Mouse (Mus musculus) hindbrain, embryonic 13.5 days (tissue): ENCODE results near the gene Zfp446. TPM values are rescaled to one million over a fixed set of nuclear protein-coding genes. Genes with fewer than 3 reads are reported as not detected.
A peak's percentile ranks its signal among the peaks of the same experiment; 100 is the strongest.

ENCODE experiments used
- ATAC-seq: fragments of 200-750 bp; cut with Nextera tagmentation; 2 replicates; pipeline ENCODE4 v1.8.0; 2017; ENCODE audit warnings: moderate TSS enrichment; ENCODE audit not compliant: low FRiP score
- H3K27ac ChIP-seq: fragments of 300-500 bp; sonication (generic); 2 replicates; pipeline ENCODE4 v1.5.1; 2015; ENCODE audit warnings: inconsistent platforms, mild to moderate bottlenecking, moderate library complexity
- H3K27me3 ChIP-seq: fragments of 300-500 bp; sonication (generic); 2 replicates; pipeline ENCODE4 v1.6.1; 2015; ENCODE audit warnings: mild to moderate bottlenecking, inconsistent platforms
- H3K36me3 ChIP-seq: fragments of 300-500 bp; sonication (generic); 2 replicates; pipeline ENCODE4 v1.6.1; 2015; ENCODE audit warnings: mild to moderate bottlenecking, inconsistent platforms
- H3K4me1 ChIP-seq: fragments of 300-500 bp; sonication (generic); replicated peaks from 2 replicates; pipeline ENCODE4 v1.6.1; 2015; ENCODE audit warnings: inconsistent platforms
- H3K4me2 ChIP-seq: fragments of 300-500 bp; sonication (generic); 2 replicates; pipeline ENCODE4 v1.6.1; 2015; ENCODE audit warnings: inconsistent platforms, mild to moderate bottlenecking, moderate library complexity
- H3K4me3 ChIP-seq: fragments of 300-500 bp; sonication (generic); 2 replicates; pipeline ENCODE4 v1.5.1; 2015; ENCODE audit warnings: mild to moderate bottlenecking, inconsistent platforms
- H3K9ac ChIP-seq: fragments of 300-500 bp; sonication (generic); 2 replicates; pipeline ENCODE4 v1.6.1; 2015; ENCODE audit warnings: mild to moderate bottlenecking, inconsistent platforms
- H3K9me3 ChIP-seq: fragments of 300-500 bp; sonication (generic); 2 replicates; pipeline ENCODE4 v1.6.1; 2016; ENCODE audit warnings: inconsistent platforms
- WGBS: fragments of 180-500 bp; shearing (Covaris S2); methylation state at CpG from one replicate; pipeline ENCODE4 v1.1.7; 2015; 5-methylcytosine and 5-hydroxymethylcytosine counted together
- polyA plus RNA-seq: library from polyadenylated mRNA; unstranded; fragments of >200 nt; fragmentation: Nextera tagmentation; extraction: Ambion mirVana; gene quantifications from 2 replicates; pipeline ENCODE4 v1.2.1, GENCODE M21; 2015

Gene Zfp446
- polyA plus RNA-seq, 1 experiment from 2014 or later, result 12.4 TPM

- no peaks in the 10 kb centered on the region for H3K4me1 ChIP-seq
- 0 out of 2 replicates have a peak, but pooled peaks cover 4% of the 10 kb centered on the region for H3K27me3 ChIP-seq
- no peak overlapping the region for H3K27ac ChIP-seq
- ATAC-seq, result no peak
- no peak overlapping the region for H3K4me3 ChIP-seq
- H3K9ac ChIP-seq, result no peak overlapping the region
- 90% methylated on average over 10 of the region's 10 CpGs for WGBS
- H3K36me3 ChIP-seq, result no peaks in the 10 kb centered on the region
- H3K4me2 ChIP-seq, result no peak overlapping the region
- H3K9me3 ChIP-seq, result no peaks in the 10 kb centered on the region
These were observed 15.5 kb downstream of the Zfp446 start for GRCm38 (mm10) chr7:12993148-12993547.

- H3K27me3 ChIP-seq, result 0 out of 2 replicates have a peak, but pooled peaks cover 4% of the 10 kb centered on the region
- no peaks in the 10 kb centered on the region for H3K36me3 ChIP-seq
- no peak for ATAC-seq
- H3K27ac ChIP-seq, result no peak overlapping the region
- H3K9ac ChIP-seq, result no peak overlapping the region
- H3K9me3 ChIP-seq, result no peaks in the 10 kb centered on the region
- H3K4me2 ChIP-seq, result no peak overlapping the region
- H3K4me3 ChIP-seq, result no peak overlapping the region
- H3K4me1 ChIP-seq, result no peaks in the 10 kb centered on the region
These were observed 18.2 kb downstream of the Zfp446 start for GRCm38 (mm10) chr7:12995862-12996261.

- no peak for ATAC-seq
- Histone ChIP-seq H3K4me3 (no peak overlapping the region), H3K27ac (no peak overlapping the region), H3K36me3 (no peaks in the 10 kb centered on the region), H3K4me1 (no peaks in the 10 kb centered on the region), H3K4me2 (no peak overlapping the region), H3K9me3 (no peaks in the 10 kb centered on the region), H3K9ac (no peak overlapping the region), H3K27me3 (no peaks in the 10 kb centered on the region)
- WGBS, result 63% methylated on average over 5 of the region's 5 CpGs
These were observed 19.6 kb downstream of the Zfp446 start for GRCm38 (mm10) chr7:12997230-12997629.

- Histone ChIP-seq H3K27ac (no peak within 1 kb of the TSS), H3K4me1 (no peaks in the 10 kb centered on the region), H3K9me3 (no peaks in the 10 kb centered on the region), H3K4me3 (no peak within 1 kb of the TSS), H3K4me2 (no peak within 1 kb of the TSS), H3K36me3 (no peaks in the 10 kb centered on the region), H3K27me3 (no peaks in the 10 kb centered on the region), H3K9ac (no peak within 1 kb of the TSS)
- 87% methylated on average over 5 of the region's 5 CpGs for WGBS
- no peak for ATAC-seq
These were observed 20.4 kb downstream of the Zfp446 start, which contains the start of gene Slc27a5 for GRCm38 (mm10) chr7:12998053-12998452. Slc27a5 (minus strand) TSS chr7:12998192.

GRCm38 (mm10) chr7:12998851-12999250 lies 21.2 kb downstream of the Zfp446 start, which contains the start of gene Trim28:
Trim28 (plus strand) TSS chr7:12999114.
- Histone ChIP-seq H3K4me3 (no peak within 1 kb of the TSS), H3K9ac (no peak within 1 kb of the TSS), H3K27me3 (no peaks in the 10 kb centered on the region), H3K9me3 (no peaks in the 10 kb centered on the region), H3K36me3 (no peaks in the 10 kb centered on the region), H3K4me2 (no peak within 1 kb of the TSS), H3K27ac (no peak within 1 kb of the TSS), H3K4me1 (no peaks in the 10 kb centered on the region)
- ATAC-seq, result no peak
- WGBS, result 84% methylated on average over 3 of the region's 3 CpGs

- 75% methylated on average over 1 of the region's 1 CpGs for WGBS
- Histone ChIP-seq H3K4me2 (no peak overlapping the region), H3K4me1 (peaks cover 7% of the 10 kb centered on the region), H3K27me3 (no peaks in the 10 kb centered on the region), H3K9ac (no peak overlapping the region), H3K9me3 (no peaks in the 10 kb centered on the region), H3K27ac (no peak overlapping the region), H3K4me3 (no peak overlapping the region), H3K36me3 (peaks cover 24% of the 10 kb centered on the region)
- no peak for ATAC-seq
These were observed 23.9 kb downstream of the Zfp446 start for GRCm38 (mm10) chr7:13001584-13001983.

- Histone ChIP-seq H3K4me2 (no peak overlapping the region), H3K9ac (no peak overlapping the region), H3K9me3 (no peaks in the 10 kb centered on the region), H3K27me3 (peaks cover 11% of the 10 kb centered on the region), H3K27ac (no peak overlapping the region), H3K4me3 (no peak overlapping the region), H3K4me1 (peaks cover 25% of the 10 kb centered on the region), H3K36me3 (peaks cover 39% of the 10 kb centered on the region)
- 73% methylated on average over 5 of the region's 5 CpGs for WGBS
- ATAC-seq, result no peak
These were observed 25.7 kb downstream of the Zfp446 start for GRCm38 (mm10) chr7:13003380-13003779.

- Histone ChIP-seq H3K9ac (peak overlapping the region; percentile 35; the same call in 1 of the 2 replicates), H3K36me3 (peaks cover 39% of the 10 kb centered on the region), H3K27ac (no peak overlapping the region), H3K4me1 (peaks cover 39% of the 10 kb centered on the region), H3K9me3 (no peaks in the 10 kb centered on the region), H3K27me3 (peaks cover 11% of the 10 kb centered on the region), H3K4me2 (no peak overlapping the region), H3K4me3 (no peak overlapping the region)
- 88% methylated on average over 17 of the region's 17 CpGs for WGBS
- ATAC-seq, result no peak
These were observed 28.4 kb downstream of the Zfp446 start for GRCm38 (mm10) chr7:13006011-13006410.

- WGBS, result 89% methylated on average over 10 of the region's 10 CpGs
- H3K9ac ChIP-seq, result peak overlapping the region; percentile 35
- H3K9me3 ChIP-seq, result no peaks in the 10 kb centered on the region
- peaks cover 39% of the 10 kb centered on the region for H3K4me1 ChIP-seq
- ATAC-seq, result no peak
- H3K27ac ChIP-seq, result no peak overlapping the region
- H3K36me3 ChIP-seq, result peaks cover 39% of the 10 kb centered on the region
- H3K27me3 ChIP-seq, result peaks cover 11% of the 10 kb centered on the region
- H3K4me3 ChIP-seq, result no peak overlapping the region
- no peak overlapping the region for H3K4me2 ChIP-seq
These were observed 28.9 kb downstream of the Zfp446 start for GRCm38 (mm10) chr7:13006531-13006930.

- H3K27ac ChIP-seq, result no peak overlapping the region
- peak overlapping the region; percentile 74 for H3K4me2 ChIP-seq
- H3K36me3 ChIP-seq, result peaks cover 39% of the 10 kb centered on the region
- peak overlapping the region; percentile 84 for H3K9ac ChIP-seq
- 38% methylated on average over 56 of the region's 57 CpGs for WGBS
- peaks cover 11% of the 10 kb centered on the region for H3K27me3 ChIP-seq
- no peaks in the 10 kb centered on the region for H3K9me3 ChIP-seq
- H3K4me3 ChIP-seq, result peak overlapping the region; percentile 69
- H3K4me1 ChIP-seq, result peaks cover 39% of the 10 kb centered on the region
- no peak for ATAC-seq
These were observed 29.9 kb downstream of the Zfp446 start for GRCm38 (mm10) chr7:13007341-13008092.

- Histone ChIP-seq H3K9ac (peak overlapping the region; percentile 84), H3K4me2 (peak overlapping the region; percentile 74), H3K27me3 (peaks cover 16% of the 10 kb centered on the region), H3K4me1 (peaks cover 39% of the 10 kb centered on the region), H3K4me3 (peak overlapping the region; percentile 69), H3K27ac (peak overlapping the region; percentile 95), H3K36me3 (peaks cover 35% of the 10 kb centered on the region), H3K9me3 (no peaks in the 10 kb centered on the region)
- under 1% methylated on average over 42 of the region's 42 CpGs for WGBS
- peak; percentile 90 for ATAC-seq
These were observed 31.7 kb downstream of the Zfp446 start for GRCm38 (mm10) chr7:13009143-13010004.
